Mouse (Mus musculus) limb, embryonic 14.5 days (tissue): ENCODE data around the gene 1810055G02Rik. TPM values are rescaled to one million over a fixed set of nuclear protein-coding genes. Genes with fewer than 3 reads are reported as not detected.
A peak's percentile ranks its signal among the peaks of the same experiment; 100 is the strongest.

Experiments used
- ATAC-seq: fragments of 200-750 bp; cut with Nextera tagmentation; 2 replicates; pipeline ENCODE4 v1.8.0; 2017; ENCODE audit warnings: low read depth, moderate number of reproducible peaks, moderate TSS enrichment; ENCODE audit not compliant: low FRiP score
- DNase-seq: peaks from one replicate; pipeline ENCODE4 v3.0.0-alpha.2; 2015; ENCODE audit warnings: low spot score
- H3K27ac ChIP-seq: fragments of 300-500 bp; sonication (generic); replicated peaks from 2 replicates; pipeline ENCODE4 v1.5.1; 2014; ENCODE audit warnings: low read depth, mild to moderate bottlenecking, low read length, moderate library complexity, mixed read lengths
- H3K27me3 ChIP-seq: fragments of 300-500 bp; sonication (generic); 2 replicates; pipeline ENCODE4 v1.6.1; 2014; ENCODE audit warnings: low read length, mixed read lengths; ENCODE audit not compliant: control insufficient read depth, insufficient read depth
- H3K36me3 ChIP-seq: fragments of 300-500 bp; sonication (generic); 2 replicates; pipeline ENCODE4 v1.6.1; 2014; ENCODE audit warnings: mild to moderate bottlenecking, low read length, moderate library complexity, mixed read lengths; ENCODE audit not compliant: control insufficient read depth, insufficient read depth
- H3K4me1 ChIP-seq: fragments of 300-500 bp; sonication (generic); 2 replicates; pipeline ENCODE4 v1.6.1; 2014; ENCODE audit warnings: antibody characterized with exemption, low read length, mixed read lengths; ENCODE audit not compliant: control insufficient read depth, insufficient read depth
- H3K4me2 ChIP-seq: fragments of 300-500 bp; sonication (generic); replicated peaks from 2 replicates; pipeline ENCODE4 v1.6.1; 2014; ENCODE audit warnings: low read depth, mild to moderate bottlenecking, low read length, moderate library complexity; ENCODE audit not compliant: severe bottlenecking
- H3K4me3 ChIP-seq: fragments of 300-500 bp; sonication (generic); replicated peaks from 2 replicates; pipeline ENCODE4 v1.5.1; 2014; ENCODE audit warnings: low read length
- H3K9ac ChIP-seq: fragments of 300-500 bp; sonication (generic); 2 replicates; pipeline ENCODE4 v1.6.1; 2014; ENCODE audit warnings: mild to moderate bottlenecking, low read depth, low read length, moderate library complexity; ENCODE audit not compliant: severe bottlenecking
- H3K9me3 ChIP-seq: fragments of 300-500 bp; sonication (generic); 2 replicates; pipeline ENCODE4 v1.6.1; 2016; ENCODE audit warnings: low read length; ENCODE audit not compliant: control insufficient read depth
- POLR2A ChIP-seq: fragments of 200-500 bp; IDR thresholded peaks from 2 replicates; pipeline ENCODE4 v1.8.0; 2012; ENCODE audit warnings: inconsistent platforms, mild to moderate bottlenecking, moderate library complexity, borderline replicate concordance; ENCODE audit not compliant: insufficient read depth, insufficient read length; ENCODE audit errors: extremely low read depth
- WGBS: fragments of 180-500 bp; shearing (Covaris S2); extraction: QIAGEN DNeasy Blood & Tissue Kit; methylation state at CpG from one replicate; pipeline ENCODE4 v1.1.7; 2014; 5-methylcytosine and 5-hydroxymethylcytosine counted together
- polyA plus RNA-seq, 2 experiments: library from polyadenylated mRNA; depleted of rRNA in 1 of 2; stranded (reverse) in 1 of 2; unstranded in 1 of 2; fragments of >200 nt; fragmentation: Nextera tagmentation in 1 of 2; extraction: Ambion mirVana in 1 of 2; gene quantifications; 2 replicates each; pipeline versions ENCODE4 v1.2.1 to v1.2.3; 2012 to 2014

1810055G02Rik gene
- polyA plus RNA-seq, 2 experiments = 56.4 to 76.0 TPM

DNA sequence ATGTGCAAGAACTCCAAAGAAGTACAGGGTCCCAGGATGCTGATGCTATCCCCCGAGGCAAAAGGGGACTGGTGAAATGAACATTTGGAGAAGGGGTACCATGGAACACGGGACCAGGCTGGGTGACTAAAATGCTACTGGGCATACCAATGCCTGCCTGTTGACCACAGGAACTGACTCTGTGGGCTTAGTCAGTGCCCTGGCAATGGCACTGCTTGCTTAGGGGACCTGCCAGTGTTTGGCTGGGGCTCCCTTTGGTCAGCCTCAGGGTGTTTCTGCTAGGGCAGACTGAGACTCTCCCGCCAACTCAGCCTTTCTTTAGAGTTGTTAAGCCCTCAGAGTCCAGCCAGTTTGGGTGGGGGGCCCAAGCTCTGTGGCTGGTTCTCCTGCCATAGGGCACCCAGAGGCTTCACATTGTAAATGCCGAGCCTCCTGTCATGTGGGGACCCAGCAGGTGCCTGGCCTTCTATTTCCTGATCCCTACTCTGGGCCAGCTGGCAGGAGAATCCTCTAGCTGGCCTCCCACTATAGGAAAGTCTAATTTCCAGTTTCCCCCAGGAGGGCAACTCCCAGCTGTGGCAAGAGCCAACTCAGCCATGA is 57.2 kb downstream of the 1810055G02Rik start:
- DNase-seq = no peak
- Histone ChIP-seq H3K27me3 (no peaks in the 10 kb centered on the region), H3K9me3 (no peaks in the 10 kb centered on the region), H3K9ac (no peak overlapping the region), H3K36me3 (no peaks in the 10 kb centered on the region), H3K4me3 (no peak overlapping the region), H3K4me1 (peaks cover 8% of the 10 kb centered on the region), H3K27ac (no peak overlapping the region), H3K4me2 (no peak overlapping the region)
- WGBS = 86% methylated on average over 4 of the region's 4 CpGs
- TF ChIP-seq POLR2A = no peak
- ATAC-seq = no peak

DNA sequence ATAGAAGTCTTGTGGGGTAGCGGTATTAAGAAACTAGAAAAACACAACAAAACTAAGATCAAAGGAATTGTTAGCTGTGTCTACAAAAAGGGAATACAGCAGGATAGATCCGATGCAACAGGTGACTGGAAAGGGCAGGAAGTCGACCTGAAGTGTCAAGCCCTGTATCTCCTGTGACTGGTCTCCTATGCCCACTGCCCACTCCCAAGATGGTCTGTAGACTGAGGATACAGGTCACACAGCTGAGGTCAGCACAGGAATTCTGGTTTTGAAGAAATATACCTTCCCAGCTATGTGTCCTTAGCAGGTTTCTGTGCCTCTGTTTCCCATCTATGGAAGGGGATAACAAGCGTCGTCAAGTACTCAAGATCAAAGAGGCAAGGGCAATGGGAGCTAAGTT is 58.3 kb downstream of the 1810055G02Rik start:
- Histone ChIP-seq H3K4me3 (peak overlapping the region; percentile 97; the same call in 1 of the 2 replicates), H3K4me2 (no peak overlapping the region), H3K9ac (no peak overlapping the region), H3K4me1 (peaks cover 8% of the 10 kb centered on the region), H3K27me3 (no peaks in the 10 kb centered on the region), H3K27ac (no peak overlapping the region), H3K36me3 (0 out of 2 replicates have a peak, but pooled peaks cover 1% of the 10 kb centered on the region), H3K9me3 (no peaks in the 10 kb centered on the region)
- DNase-seq = no peak
- WGBS = 93% methylated on average over 5 of the region's 5 CpGs
- TF ChIP-seq POLR2A = no peak
- no peak for ATAC-seq

GRCm38 (mm10) chr19:3767276-3767780 is 59.2 kb downstream of the 1810055G02Rik start, which contains the start of gene Kmt5b:
Kmt5b (plus strand) TSS chr19:3767421.
- H3K4me1 ChIP-seq = peaks cover 8% of the 10 kb centered on the region
- peak within 1 kb of the TSS; percentile 100 for H3K9ac ChIP-seq
- peak within 1 kb of the TSS; percentile 97 for H3K4me3 ChIP-seq
- DNase-seq = peak; percentile 29
- peak; percentile 13; the same call in 1 of the 2 replicates for ATAC-seq
- H3K9me3 ChIP-seq = no peaks in the 10 kb centered on the region
- under 1% methylated on average over 30 of the region's 39 CpGs for WGBS
- H3K27ac ChIP-seq = peak within 1 kb of the TSS; percentile 100
- 0 out of 2 replicates have a peak, but pooled peaks cover 5% of the 10 kb centered on the region for H3K36me3 ChIP-seq
- peak within 1 kb of the TSS; percentile 95 for H3K4me2 ChIP-seq
- TF ChIP-seq POLR2A = peak; percentile 99
- no peaks in the 10 kb centered on the region for H3K27me3 ChIP-seq

Other genes starting within 250 kb of the 1810055G02Rik start
- gene Ppp6r3, start 132.5 kb upstream of the 1810055G02Rik start, polyA plus RNA-seq (2012; rRNA removed) = 78.7 and 80.4 TPM in 2 replicates
- 61.3 and 66.1 TPM in 2 replicates for gene Ppp6r3, start 132.5 kb upstream of the 1810055G02Rik start, polyA plus RNA-seq (2014; fragmentation: Nextera tagmentation; extraction: Ambion mirVana)
- gene Lrp5, start 21.7 kb upstream of the 1810055G02Rik start, polyA plus RNA-seq (2012; rRNA removed) = 36.3 and 48.4 TPM in 2 replicates
- 9.5 and 9.8 TPM in 2 replicates for gene Lrp5, start 21.7 kb upstream of the 1810055G02Rik start, polyA plus RNA-seq (2014; fragmentation: Nextera tagmentation; extraction: Ambion mirVana)
- 36.5 TPM in 2 replicates for gene Kmt5b, start 59.1 kb downstream of the 1810055G02Rik start, polyA plus RNA-seq (2012; rRNA removed)
- 25.2 and 31.8 TPM in 2 replicates for gene Kmt5b, start 59.1 kb downstream of the 1810055G02Rik start, polyA plus RNA-seq (2014; fragmentation: Nextera tagmentation; extraction: Ambion mirVana)
- 65.4 and 68.6 TPM in 2 replicates for gene Chka, start 143.5 kb downstream of the 1810055G02Rik start, polyA plus RNA-seq (2012; rRNA removed)
- gene Chka, start 143.5 kb downstream of the 1810055G02Rik start, polyA plus RNA-seq (2014; fragmentation: Nextera tagmentation; extraction: Ambion mirVana) = 32.7 and 37.2 TPM in 2 replicates
- gene Tcirg1, start 198.8 kb downstream of the 1810055G02Rik start, polyA plus RNA-seq (2012; rRNA removed) = 145 and 191 TPM in 2 replicates
- gene Tcirg1, start 198.8 kb downstream of the 1810055G02Rik start, polyA plus RNA-seq (2014; fragmentation: Nextera tagmentation; extraction: Ambion mirVana) = 36.8 and 37.8 TPM in 2 replicates
- 186 and 202 TPM in 2 replicates for gene Ndufs8, start 204.5 kb downstream of the 1810055G02Rik start, polyA plus RNA-seq (2012; rRNA removed)
- 314 and 322 TPM in 2 replicates for gene Ndufs8, start 204.5 kb downstream of the 1810055G02Rik start, polyA plus RNA-seq (2014; fragmentation: Nextera tagmentation; extraction: Ambion mirVana)
- gene Aldh3b1, start 221.5 kb downstream of the 1810055G02Rik start, polyA plus RNA-seq (2012; rRNA removed) = 1.8 and 1.9 TPM in 2 replicates
- 2.6 and 2.9 TPM in 2 replicates for gene Aldh3b1, start 221.5 kb downstream of the 1810055G02Rik start, polyA plus RNA-seq (2014; fragmentation: Nextera tagmentation; extraction: Ambion mirVana)
- gene Unc93b1, start 226.9 kb downstream of the 1810055G02Rik start, polyA plus RNA-seq (2012; rRNA removed) = 33.3 and 40.7 TPM in 2 replicates
- gene Unc93b1, start 226.9 kb downstream of the 1810055G02Rik start, polyA plus RNA-seq (2014; fragmentation: Nextera tagmentation; extraction: Ambion mirVana) = 21.9 and 23.3 TPM in 2 replicates